Comparison of ENCODE assay signal across 8 mouse cellular contexts in the genomic region with DNA sequence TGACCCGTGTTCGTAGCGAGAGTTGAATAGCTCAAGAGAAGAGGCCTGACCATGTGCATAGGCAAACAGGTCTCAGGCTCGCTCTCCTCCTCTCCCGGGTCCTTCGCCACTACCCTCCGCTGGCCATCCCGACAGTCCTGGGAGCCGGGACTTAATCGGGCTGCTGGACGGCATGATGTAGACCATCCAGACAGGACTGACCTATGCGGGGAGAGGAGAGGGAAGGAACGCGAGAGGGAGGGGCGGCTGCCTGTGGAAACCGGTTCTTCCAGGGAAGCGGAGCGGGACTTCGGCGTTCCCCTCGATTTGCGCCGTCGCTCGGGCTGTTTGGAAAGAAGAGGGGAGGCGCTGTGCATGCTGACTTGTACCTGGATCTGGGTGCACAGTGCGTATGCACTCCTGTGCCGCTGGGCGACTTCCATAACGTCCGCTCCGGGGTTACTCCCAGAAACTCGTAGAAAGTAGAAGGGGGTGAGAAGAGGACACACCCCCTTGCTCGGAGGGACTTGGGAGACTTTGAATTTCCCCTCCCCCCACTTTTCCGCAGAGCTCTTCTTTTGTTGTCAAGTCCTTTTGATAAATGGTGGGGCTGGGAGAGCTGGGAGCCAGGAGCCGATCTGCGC. TPM values are rescaled to one million over a fixed set of nuclear protein-coding genes. Genes with fewer than 3 reads are reported as not detected.
DNase-seq lines count a peak whose midpoint lies in the region; ATAC-seq and TF ChIP-seq lines count a peak whose summit lies in the region.

A gene (minus strand): TSS at position 311 of the 623 bp plus-strand sequence.

- no peaks in the 10 kb centered on the region for H3K36me3 ChIP-seq in ES-Bruce4 (ENCODE audit: control insufficient read depth, insufficient read depth, low read length, poor library complexity, severe bottlenecking)
- no peaks in the 10 kb centered on the region for H3K36me3 ChIP-seq in forebrain, embryonic 15.5 days
- peaks cover 12% of the 10 kb centered on the region for H3K36me3 ChIP-seq in hindbrain, embryonic 12.5 days
- H3K36me3 ChIP-seq in limb, embryonic 15.5 days = 0 out of 2 replicates have a peak, but pooled peaks cover 4% of the 10 kb centered on the region
- no peaks in the 10 kb centered on the region for H3K36me3 ChIP-seq in midbrain, embryonic 16.5 days (ENCODE audit: control insufficient read depth, insufficient read depth, low read length)

- H3K27me3 ChIP-seq in ES-Bruce4 (ENCODE audit: control insufficient read depth, insufficient read depth, low read length, poor library complexity, severe bottlenecking) = peaks cover 64% of the 10 kb centered on the region
- peaks cover 75% of the 10 kb centered on the region for H3K27me3 ChIP-seq in forebrain, embryonic 15.5 days
- H3K27me3 ChIP-seq in hindbrain, embryonic 12.5 days = peaks cover 45% of the 10 kb centered on the region
- peaks cover 24% of the 10 kb centered on the region for H3K27me3 ChIP-seq in limb, embryonic 15.5 days
- peaks cover 18% of the 10 kb centered on the region for H3K27me3 ChIP-seq in midbrain, embryonic 16.5 days (ENCODE audit: control insufficient read depth, insufficient read depth, low read depth, low read length)

- H3K4me2 ChIP-seq in forebrain, embryonic 15.5 days (replicated peaks) = peak within 1 kb of the TSS; percentile 87
- peak within 1 kb of the TSS; percentile 76 for H3K4me2 ChIP-seq in hindbrain, embryonic 12.5 days (replicated peaks)
- H3K4me2 ChIP-seq in limb, embryonic 15.5 days = peak within 1 kb of the TSS; percentile 77
- H3K4me2 ChIP-seq in midbrain, embryonic 16.5 days (ENCODE audit: low read length) = peak within 1 kb of the TSS; percentile 92

- TF ChIP-seq CTCF in ES-Bruce4 (IDR thresholded peaks at IDR 0.05; ENCODE audit: low read depth, low read length) = no peak

- H3K9me3 ChIP-seq in ES-Bruce4 (replicated peaks; ENCODE audit: control insufficient read depth, insufficient read depth, low read length, poor library complexity, severe bottlenecking) = no peaks in the 10 kb centered on the region
- H3K9me3 ChIP-seq in forebrain, embryonic 15.5 days = no peaks in the 10 kb centered on the region
- H3K9me3 ChIP-seq in hindbrain, embryonic 12.5 days (replicated peaks) = no peaks in the 10 kb centered on the region
- H3K9me3 ChIP-seq in limb, embryonic 15.5 days = no peaks in the 10 kb centered on the region
- H3K9me3 ChIP-seq in midbrain, embryonic 16.5 days (replicated peaks; ENCODE audit: control insufficient read depth, low read length, poor library complexity, severe bottlenecking) = no peaks in the 10 kb centered on the region

- no peak within 1 kb of the TSS for H3K9ac ChIP-seq in ES-Bruce4 (ENCODE audit: low read depth, poor library complexity, severe bottlenecking)
- H3K9ac ChIP-seq in forebrain, embryonic 15.5 days (replicated peaks) = peak within 1 kb of the TSS; percentile 28; the same call in 1 of the 2 replicates
- peak within 1 kb of the TSS; percentile 69 for H3K9ac ChIP-seq in hindbrain, embryonic 12.5 days
- H3K9ac ChIP-seq in limb, embryonic 15.5 days = peak within 1 kb of the TSS; percentile 50
- H3K9ac ChIP-seq in midbrain, embryonic 16.5 days (ENCODE audit: low read depth, low read length) = peak within 1 kb of the TSS; percentile 60

- no peak for TF ChIP-seq EP300 in ES-Bruce4 (IDR thresholded peaks at IDR 0.05; ENCODE audit: insufficient read depth, low read depth, low read length)

- DNase-seq in adrenal gland, adult 2 months = peak; percentile 89
- DNase-seq in urinary bladder, postnatal 14 days (ENCODE audit: low spot score) = peak; percentile 73
- no peak for DNase-seq in B cell, adult 2 months

- H3K27ac ChIP-seq in ES-Bruce4 (ENCODE audit: insufficient read depth, low read length) = no peak within 1 kb of the TSS
- peak within 1 kb of the TSS; percentile 89 for H3K27ac ChIP-seq in forebrain, embryonic 15.5 days (replicated peaks)
- H3K27ac ChIP-seq in hindbrain, embryonic 12.5 days = peak within 1 kb of the TSS; percentile 89
- H3K27ac ChIP-seq in limb, embryonic 15.5 days = peak within 1 kb of the TSS; percentile 99
- H3K27ac ChIP-seq in midbrain, embryonic 16.5 days (ENCODE audit: low read length) = peak within 1 kb of the TSS; percentile 78

- WGBS in forebrain, embryonic 15.5 days = under 1% methylated on average over 37 of the region's 37 CpGs
- under 1% methylated on average over 37 of the region's 37 CpGs for WGBS in hindbrain, embryonic 12.5 days
- under 1% methylated on average over 37 of the region's 37 CpGs for WGBS in limb, embryonic 15.5 days
- under 1% methylated on average over 37 of the region's 37 CpGs for WGBS in midbrain, embryonic 16.5 days

- no peak for ATAC-seq in forebrain, embryonic 15.5 days (replicated peaks)
- no peak for ATAC-seq in hindbrain, embryonic 12.5 days (ENCODE audit: low FRiP score)
- ATAC-seq in limb, embryonic 15.5 days (ENCODE audit: insufficient number of reproducible peaks, low FRiP score, low TSS enrichment, low read depth) = 0 out of 2 replicates have a peak, but pooled peaks have one; percentile 25
- ATAC-seq in midbrain, embryonic 16.5 days = no peak

- TF ChIP-seq POLR2A in ES-Bruce4 (IDR thresholded peaks at IDR 0.05; ENCODE audit: insufficient read depth, low read length) = no peak

- no peaks in the 10 kb centered on the region for H3K4me1 ChIP-seq in ES-Bruce4 (ENCODE audit: control insufficient read depth, insufficient read depth, low read length)
- peaks cover 64% of the 10 kb centered on the region for H3K4me1 ChIP-seq in forebrain, embryonic 15.5 days
- H3K4me1 ChIP-seq in hindbrain, embryonic 12.5 days = peaks cover 50% of the 10 kb centered on the region
- H3K4me1 ChIP-seq in limb, embryonic 15.5 days = peaks cover 52% of the 10 kb centered on the region
- H3K4me1 ChIP-seq in midbrain, embryonic 16.5 days (ENCODE audit: control insufficient read depth, insufficient read depth, low read length) = peaks cover 41% of the 10 kb centered on the region

- H3K4me3 ChIP-seq in ES-Bruce4 (ENCODE audit: low read depth, low read length) = peak within 1 kb of the TSS; percentile 53
- H3K4me3 ChIP-seq in forebrain, embryonic 15.5 days = peak within 1 kb of the TSS; percentile 58
- peak within 1 kb of the TSS; percentile 83 for H3K4me3 ChIP-seq in hindbrain, embryonic 12.5 days
- peak within 1 kb of the TSS; percentile 83 for H3K4me3 ChIP-seq in limb, embryonic 15.5 days
- peak within 1 kb of the TSS; percentile 82 for H3K4me3 ChIP-seq in midbrain, embryonic 16.5 days (ENCODE audit: low read depth, low read length)

RNA-seq across cellular contexts. Expression of the gene that starts here (rescaled TPM):
- polyA plus RNA-seq in ES-Bruce4 (2011; ENCODE audit: insufficient read depth, insufficient read length, low read depth, missing spikeins) = 0.37 and 0.68 TPM in 2 replicates
- 10 to 100 TPM; 19.4 to 34.1 TPM for total RNA-seq in adrenal gland, adult 2 months (2021)
- 101 and 106 TPM in 2 replicates for polyA plus RNA-seq in adrenal gland, adult 2 months (2012; rRNA removed)
- 7.4 TPM in 2 replicates for polyA plus RNA-seq in forebrain, embryonic 15.5 days (2015; fragmentation: Nextera tagmentation; extraction: Ambion mirVana)
- 39.0 and 45.6 TPM in 2 replicates for polyA plus RNA-seq in hindbrain, embryonic 12.5 days (2016; fragmentation: Nextera tagmentation; extraction: Ambion mirVana)
- polyA plus RNA-seq in limb, embryonic 15.5 days (2015; fragmentation: Nextera tagmentation; extraction: Ambion mirVana) = 16.1 and 21.6 TPM in 2 replicates
- 4.0 and 4.4 TPM in 2 replicates for polyA plus RNA-seq in midbrain, embryonic 16.5 days (2015; fragmentation: Nextera tagmentation; extraction: Ambion mirVana)

Comparison
In these comparisons a context has a peak if more than half of its experiments do, and no peak if none do; other contexts are left out.
1. DNase-seq: peak in adrenal gland, adult 2 months (single experiment) and urinary bladder, postnatal 14 days (single experiment); none in B cell, adult 2 months (0 of 2).
2. Peak in every context shown above with its lines, with median percentiles within 50 percentile points of each other: H3K4me3 ChIP-seq and H3K4me2 ChIP-seq.